Mouse (Mus musculus) heart, embryonic 11.5 days (tissue): ENCODE results near the gene Med11. TPM values are rescaled to one million over a fixed set of nuclear protein-coding genes. Genes with fewer than 3 reads are reported as not detected.
"Not testable (repeated sequence)": the region's sequence is repeated elsewhere in the genome, so short reads cannot be mapped to it uniquely, and the experiment has no call there.

ENCODE experiments used
- ATAC-seq: fragments of 200-750 bp; cut with Nextera tagmentation; replicated peaks from 2 replicates; pipeline ENCODE4 v1.8.0; 2017; ENCODE audit warnings: moderate library complexity; ENCODE audit not compliant: insufficient number of reproducible peaks, low FRiP score, low TSS enrichment
- H3K27ac ChIP-seq: fragments of 300-500 bp; sonication (generic); 2 replicates; pipeline ENCODE4 v1.5.1; 2014; ENCODE audit warnings: mild to moderate bottlenecking, low read depth, low read length
- H3K27me3 ChIP-seq: fragments of 300-500 bp; sonication (generic); 2 replicates; pipeline ENCODE4 v1.6.1; 2014; ENCODE audit warnings: mild to moderate bottlenecking, low read length, mixed read lengths; ENCODE audit not compliant: control insufficient read depth, insufficient read depth
- H3K36me3 ChIP-seq: fragments of 300-500 bp; sonication (generic); 2 replicates; pipeline ENCODE4 v1.6.1; 2014; ENCODE audit warnings: mild to moderate bottlenecking, low read length, moderate library complexity, mixed read lengths; ENCODE audit not compliant: control insufficient read depth, insufficient read depth
- H3K4me1 ChIP-seq: fragments of 300-500 bp; sonication (generic); 2 replicates; pipeline ENCODE4 v1.6.1; 2014; ENCODE audit warnings: low read length; ENCODE audit not compliant: control insufficient read depth, insufficient read depth
- H3K4me2 ChIP-seq: fragments of 300-500 bp; sonication (generic); 2 replicates; pipeline ENCODE4 v1.6.1; 2014; ENCODE audit warnings: mild to moderate bottlenecking, moderate library complexity
- H3K4me3 ChIP-seq: fragments of 300-500 bp; sonication (generic); 2 replicates; pipeline ENCODE4 v1.5.1; 2014; ENCODE audit warnings: low read depth, low read length
- H3K9ac ChIP-seq: fragments of 300-500 bp; sonication (generic); 2 replicates; pipeline ENCODE4 v1.6.1; 2014; ENCODE audit warnings: mild to moderate bottlenecking, low read depth, low read length, moderate library complexity
- H3K9me3 ChIP-seq: fragments of 300-500 bp; sonication (generic); replicated peaks from 2 replicates; pipeline ENCODE4 v1.6.1; 2016; ENCODE audit warnings: low read length; ENCODE audit not compliant: control insufficient read depth
- WGBS: fragments of 180-500 bp; shearing (Covaris S2); extraction: QIAGEN DNeasy Blood & Tissue Kit; methylation state at CpG from one replicate; pipeline ENCODE4 v1.1.7; 2014; ENCODE audit not compliant: insufficient replicate concordance; 5-methylcytosine and 5-hydroxymethylcytosine counted together
- polyA plus RNA-seq: library from polyadenylated mRNA; unstranded; fragments of >200 nt; fragmentation: Nextera tagmentation; extraction: Ambion mirVana; gene quantifications from 2 replicates; pipeline ENCODE4 v1.2.1, GENCODE M21; 2014

The Med11 gene
- polyA plus RNA-seq, 1 experiment from 2014 or later, result 31.2 TPM

GRCm38 (mm10) chr11:70469764-70470163 lies 18.0 kb downstream of the Med11 start:
- Histone ChIP-seq H3K4me1 (peaks cover 10% of the 10 kb centered on the region; the same call in 1 of the 2 replicates), H3K9ac (no peak overlapping the region), H3K27ac (no peak overlapping the region), H3K4me2 (no peak overlapping the region), H3K27me3 (peaks cover 5% of the 10 kb centered on the region; the same call in 1 of the 2 replicates), H3K36me3 (no peaks in the 10 kb centered on the region), H3K4me3 (no peak overlapping the region), H3K9me3 (no peaks in the 10 kb centered on the region)
- ATAC-seq, result no peak
- 73% methylated on average over 3 of the region's 3 CpGs for WGBS

- Histone ChIP-seq H3K27me3 (no peaks in the 10 kb centered on the region), H3K4me2 (no peak overlapping the region), H3K4me1 (no peaks in the 10 kb centered on the region), H3K9ac (no peak overlapping the region), H3K9me3 (no peaks in the 10 kb centered on the region), H3K36me3 (no peaks in the 10 kb centered on the region), H3K27ac (no peak overlapping the region), H3K4me3 (no peak overlapping the region)
- no peak for ATAC-seq
These were observed 21.0 kb downstream of the Med11 start for GRCm38 (mm10) chr11:70472716-70473115.

GRCm38 (mm10) chr11:70473291-70473690 lies 21.6 kb downstream of the Med11 start:
- H3K4me3 ChIP-seq, H3K36me3 ChIP-seq, H3K27me3 ChIP-seq, H3K9me3 ChIP-seq, ATAC-seq, H3K4me1 ChIP-seq, H3K9ac ChIP-seq, H3K4me2 ChIP-seq, H3K27ac ChIP-seq: not testable (repeated sequence)
- WGBS, result 83% methylated on average over 5 of the region's 5 CpGs

- WGBS, result 64% methylated on average over 12 of the region's 12 CpGs
- Histone ChIP-seq H3K4me1 (no peaks in the 10 kb centered on the region), H3K9ac (no peak overlapping the region), H3K27me3 (no peaks in the 10 kb centered on the region), H3K36me3 (no peaks in the 10 kb centered on the region), H3K27ac (no peak overlapping the region), H3K9me3 (no peaks in the 10 kb centered on the region), H3K4me3 (no peak overlapping the region), H3K4me2 (no peak overlapping the region)
- ATAC-seq, result no peak
These were observed 23.3 kb downstream of the Med11 start for GRCm38 (mm10) chr11:70474872-70475534.

- Histone ChIP-seq H3K4me1 (no peaks in the 10 kb centered on the region), H3K9ac (no peak overlapping the region), H3K4me2 (no peak overlapping the region), H3K9me3 (no peaks in the 10 kb centered on the region), H3K4me3 (no peak overlapping the region), H3K36me3 (no peaks in the 10 kb centered on the region), H3K27ac (no peak overlapping the region), H3K27me3 (no peaks in the 10 kb centered on the region)
- ATAC-seq, result no peak
- WGBS, result 52% methylated on average over 2 of the region's 2 CpGs
These were observed 33.8 kb downstream of the Med11 start for GRCm38 (mm10) chr11:70485498-70485897.

- H3K9me3 ChIP-seq, result no peaks in the 10 kb centered on the region
- H3K4me1 ChIP-seq, result no peaks in the 10 kb centered on the region
- H3K27ac ChIP-seq, result no peak overlapping the region
- H3K9ac ChIP-seq, result no peak overlapping the region
- no peaks in the 10 kb centered on the region for H3K36me3 ChIP-seq
- H3K27me3 ChIP-seq, result no peaks in the 10 kb centered on the region
- no peak overlapping the region for H3K4me2 ChIP-seq
- no peak for ATAC-seq
- 26% methylated on average over 4 of the region's 4 CpGs for WGBS
- H3K4me3 ChIP-seq, result no peak overlapping the region
These were observed 36.1 kb downstream of the Med11 start for GRCm38 (mm10) chr11:70487816-70488215.

- no peaks in the 10 kb centered on the region for H3K27me3 ChIP-seq
- H3K4me1 ChIP-seq, result no peaks in the 10 kb centered on the region
- 78% methylated on average over 3 of the region's 3 CpGs for WGBS
- H3K36me3 ChIP-seq, result no peaks in the 10 kb centered on the region
- no peak overlapping the region for H3K9ac ChIP-seq
- ATAC-seq, result no peak
- no peak overlapping the region for H3K4me2 ChIP-seq
- no peak overlapping the region for H3K4me3 ChIP-seq
- H3K27ac ChIP-seq, result no peak overlapping the region
- no peaks in the 10 kb centered on the region for H3K9me3 ChIP-seq
These were observed 37.4 kb downstream of the Med11 start for GRCm38 (mm10) chr11:70489138-70489537.

- Histone ChIP-seq H3K9ac (no peak overlapping the region), H3K27me3 (no peaks in the 10 kb centered on the region), H3K4me3 (no peak overlapping the region), H3K4me1 (no peaks in the 10 kb centered on the region), H3K36me3 (no peaks in the 10 kb centered on the region), H3K9me3 (no peaks in the 10 kb centered on the region), H3K4me2 (no peak overlapping the region), H3K27ac (no peak overlapping the region)
- 82% methylated on average over 6 of the region's 6 CpGs for WGBS
- no peak for ATAC-seq
These were observed 38.0 kb downstream of the Med11 start for GRCm38 (mm10) chr11:70489684-70490083.
